Mouse (Mus musculus) forebrain, embryonic 10.5 days (tissue): ENCODE results near the gene Tceal1. TPM values are rescaled to one million over a fixed set of nuclear protein-coding genes. Genes with fewer than 3 reads are reported as not detected.

Source experiments
- DNase-seq: peaks from one replicate; pipeline ENCODE4 v3.0.0-alpha.2; 2017; ENCODE audit warnings: low spot score; ENCODE audit errors: extremely low spot score
- H3K27ac ChIP-seq: fragments of 300-500 bp; sonication (generic); 2 replicates; pipeline ENCODE4 v1.5.1; 2016; ENCODE audit warnings: mild to moderate bottlenecking
- H3K27me3 ChIP-seq: fragments of 300-500 bp; sonication (generic); 2 replicates; pipeline ENCODE4 v1.6.1; 2016; ENCODE audit warnings: mild to moderate bottlenecking; ENCODE audit not compliant: poor library complexity, severe bottlenecking
- H3K36me3 ChIP-seq: fragments of 300-500 bp; sonication (generic); replicated peaks from 2 replicates; pipeline ENCODE4 v1.6.1; 2016; ENCODE audit warnings: mild to moderate bottlenecking, moderate library complexity
- H3K4me1 ChIP-seq: fragments of 300-500 bp; sonication (generic); 2 replicates; pipeline ENCODE4 v1.6.1; 2016
- H3K4me3 ChIP-seq: fragments of 300-500 bp; sonication (generic); 2 replicates; pipeline ENCODE4 v1.5.1; 2016; ENCODE audit warnings: mild to moderate bottlenecking, moderate library complexity
- H3K9me3 ChIP-seq: fragments of 300-500 bp; sonication (generic); 2 replicates; pipeline ENCODE4 v1.6.1; 2016; ENCODE audit warnings: mild to moderate bottlenecking, moderate library complexity
- WGBS: fragments of 180-500 bp; shearing (Covaris S2); methylation state at CpG from one replicate; pipeline ENCODE4 v1.1.7; 2016; 5-methylcytosine and 5-hydroxymethylcytosine counted together
- polyA plus RNA-seq: library from polyadenylated mRNA; unstranded; fragments of >200 nt; fragmentation: Nextera tagmentation; extraction: Ambion mirVana; gene quantifications from 2 replicates; pipeline ENCODE4 v1.2.1, GENCODE M21; 2016

Tceal1 gene
- polyA plus RNA-seq, 1 experiment from 2014 or later: 7.0 TPM

GRCm38 (mm10) chrX:136740087-136740790 lies 32.5 kb downstream of the Tceal1 start:
- peak overlapping the region; percentile 91 for H3K27ac ChIP-seq
- H3K4me3 ChIP-seq: peak overlapping the region; percentile 59
- 25% methylated on average over 15 of the region's 15 CpGs for WGBS
- H3K9me3 ChIP-seq: no peaks in the 10 kb centered on the region
- no peak for DNase-seq
- no peaks in the 10 kb centered on the region for H3K27me3 ChIP-seq
- peaks cover 6% of the 10 kb centered on the region; the same call in 1 of the 2 replicates for H3K4me1 ChIP-seq
- H3K36me3 ChIP-seq: peaks cover 38% of the 10 kb centered on the region

DNA sequence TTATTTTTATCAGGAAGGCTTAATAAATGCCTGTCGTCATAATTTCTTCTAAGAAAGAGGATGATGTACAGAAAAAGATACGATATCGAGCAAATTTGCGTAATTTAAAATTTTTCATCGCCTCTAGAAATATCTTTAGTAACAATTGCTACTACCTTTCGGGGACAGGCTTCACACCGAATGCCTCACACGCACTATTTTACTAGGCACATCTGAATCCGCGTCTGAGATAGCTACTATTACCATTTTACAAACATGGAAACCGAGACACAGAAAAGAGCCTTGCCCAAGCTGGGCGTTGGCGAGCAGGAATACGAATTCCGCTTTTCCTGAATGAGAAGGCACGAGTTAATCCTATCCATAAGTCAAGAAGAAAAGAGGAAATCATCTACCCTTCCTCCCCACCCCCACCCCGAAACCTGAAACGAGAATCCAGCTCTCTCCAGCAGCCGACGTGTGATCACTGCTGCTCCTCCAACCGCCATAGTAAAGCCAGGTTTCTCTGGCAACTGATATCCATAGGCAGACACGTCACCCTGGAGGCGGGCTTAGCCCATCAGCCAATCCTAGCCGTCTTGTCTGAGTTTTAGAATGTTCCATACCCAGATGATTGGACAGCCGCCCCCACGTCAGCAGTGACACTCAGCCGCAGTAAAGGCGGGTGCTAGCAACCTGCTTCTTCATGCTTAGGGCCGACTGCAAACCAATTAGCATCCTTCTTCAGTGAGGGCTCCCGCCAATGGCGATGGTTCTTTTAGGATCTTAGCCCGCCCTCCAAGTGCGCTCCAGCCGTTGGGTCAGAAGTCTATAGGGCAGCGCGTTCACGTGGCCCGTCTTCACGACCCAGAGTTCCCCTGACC lies 33.2 kb downstream of the Tceal1 start:
- Histone ChIP-seq H3K27me3 (no peaks in the 10 kb centered on the region), H3K9me3 (no peaks in the 10 kb centered on the region), H3K4me3 (peak overlapping the region; percentile 59), H3K36me3 (peaks cover 30% of the 10 kb centered on the region), H3K4me1 (peaks cover 6% of the 10 kb centered on the region; the same call in 1 of the 2 replicates), H3K27ac (peak overlapping the region; percentile 91)
- DNase-seq: peak; percentile 85
- WGBS: 22% methylated on average over 39 of the region's 39 CpGs

DNA sequence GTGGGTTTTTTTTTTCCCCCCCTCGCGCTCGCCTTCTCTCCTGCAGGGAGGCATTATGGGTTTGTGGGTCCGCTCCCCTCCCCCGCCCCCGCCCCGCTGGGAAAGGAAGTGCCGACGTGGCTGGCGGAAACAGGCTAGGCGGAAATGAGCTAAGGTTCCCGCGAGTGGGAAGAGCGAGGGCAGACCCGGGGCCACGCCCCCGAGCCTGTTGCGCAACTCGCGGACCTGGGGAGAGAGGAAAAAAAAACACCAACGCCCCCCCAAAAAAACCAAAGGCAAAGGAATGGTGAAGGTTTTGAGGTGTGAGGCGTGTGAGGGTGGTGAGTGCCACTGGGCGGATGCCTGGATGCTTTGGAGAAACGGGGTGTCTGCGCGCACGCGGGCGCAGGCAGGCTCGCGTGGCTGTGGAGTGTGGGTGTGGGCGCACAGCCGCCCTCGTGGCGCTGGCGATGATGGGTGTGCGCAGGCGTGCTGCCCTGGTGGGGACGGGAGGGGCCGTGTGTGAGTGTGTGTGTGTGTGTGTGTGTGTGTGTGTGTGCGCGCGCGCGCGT lies 33.9 kb downstream of the Tceal1 start:
- Histone ChIP-seq H3K4me3 (peak overlapping the region; percentile 59), H3K36me3 (peaks cover 23% of the 10 kb centered on the region), H3K9me3 (no peaks in the 10 kb centered on the region), H3K27me3 (peaks cover 4% of the 10 kb centered on the region; the same call in 1 of the 2 replicates), H3K4me1 (peaks cover 6% of the 10 kb centered on the region; the same call in 1 of the 2 replicates), H3K27ac (peak overlapping the region; percentile 91)
- WGBS: 23% methylated on average over 45 of the region's 46 CpGs
- DNase-seq: peak; percentile 85

- no peak for DNase-seq
- Histone ChIP-seq H3K4me3 (peak overlapping the region; percentile 59), H3K9me3 (no peaks in the 10 kb centered on the region), H3K27me3 (peaks cover 4% of the 10 kb centered on the region; the same call in 1 of the 2 replicates), H3K27ac (peak overlapping the region; percentile 91), H3K36me3 (peaks cover 19% of the 10 kb centered on the region), H3K4me1 (peaks cover 6% of the 10 kb centered on the region; the same call in 1 of the 2 replicates)
- 26% methylated on average over 10 of the region's 10 CpGs for WGBS
These were observed 34.5 kb downstream of the Tceal1 start for GRCm38 (mm10) chrX:136742241-136742640.

DNA sequence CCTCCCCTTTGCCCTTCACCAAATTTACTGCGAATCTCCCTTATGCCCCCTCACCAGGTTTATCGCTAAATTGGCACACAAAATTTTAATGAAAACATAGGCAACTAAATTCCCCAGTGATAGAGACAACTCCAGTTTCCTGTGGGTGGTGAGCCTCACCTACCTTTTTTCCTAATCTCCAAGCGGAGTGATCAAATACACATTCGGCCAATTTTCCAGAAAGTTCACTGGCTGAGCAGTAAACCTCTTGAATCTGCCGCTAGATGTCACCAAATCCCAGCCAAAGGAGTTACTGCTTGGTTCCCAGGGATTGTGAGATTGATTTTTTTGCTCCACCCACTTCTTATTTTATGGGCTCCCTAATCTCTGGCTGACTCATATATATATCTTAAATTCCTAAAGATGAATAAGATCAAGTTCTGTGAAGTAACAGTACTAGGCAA lies 34.9 kb downstream of the Tceal1 start:
- H3K36me3 ChIP-seq: peaks cover 16% of the 10 kb centered on the region
- H3K4me3 ChIP-seq: peak overlapping the region; percentile 59
- peak overlapping the region; percentile 91 for H3K27ac ChIP-seq
- H3K9me3 ChIP-seq: no peaks in the 10 kb centered on the region
- H3K27me3 ChIP-seq: peaks cover 4% of the 10 kb centered on the region; the same call in 1 of the 2 replicates
- 32% methylated on average over 5 of the region's 5 CpGs for WGBS
- peak; percentile 33 for DNase-seq
- peaks cover 6% of the 10 kb centered on the region; the same call in 1 of the 2 replicates for H3K4me1 ChIP-seq

DNA sequence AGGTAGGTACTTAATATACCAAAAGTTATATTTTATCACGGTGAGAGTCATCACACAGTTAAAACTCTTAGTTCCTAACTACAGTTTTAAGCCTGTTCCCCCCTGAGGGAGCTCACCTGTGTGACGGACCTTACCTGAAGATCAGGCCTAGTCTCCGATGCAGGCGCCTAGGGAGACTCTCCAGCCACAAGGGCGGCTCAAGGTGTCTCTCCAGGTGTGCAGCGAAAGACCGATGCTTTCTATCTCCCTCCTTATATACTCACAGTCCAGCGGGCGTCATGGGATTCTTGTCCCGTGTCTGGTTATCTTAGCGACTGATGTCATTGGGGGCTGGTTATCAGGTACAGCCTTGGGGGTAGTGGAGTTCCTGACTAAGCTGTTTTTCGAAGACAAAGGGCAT lies 35.7 kb downstream of the Tceal1 start, which contains the start of gene Morf4l2:
Gene Morf4l2, minus strand, starts transcription at position 232 of the 400 bp plus-strand sequence.
- Histone ChIP-seq H3K4me3 (peak within 1 kb of the TSS; percentile 59), H3K36me3 (peaks cover 9% of the 10 kb centered on the region), H3K27ac (peak within 1 kb of the TSS; percentile 91), H3K9me3 (no peaks in the 10 kb centered on the region), H3K4me1 (peaks cover 6% of the 10 kb centered on the region; the same call in 1 of the 2 replicates), H3K27me3 (peaks cover 4% of the 10 kb centered on the region; the same call in 1 of the 2 replicates)
- WGBS: 88% methylated on average over 12 of the region's 12 CpGs
- DNase-seq: no peak

GRCm38 (mm10) chrX:136744663-136745062 lies 36.9 kb downstream of the Tceal1 start:
- H3K4me3 ChIP-seq: no peak overlapping the region
- 89% methylated on average over 8 of the region's 8 CpGs for WGBS
- peaks cover 10% of the 10 kb centered on the region for H3K27me3 ChIP-seq
- H3K27ac ChIP-seq: no peak overlapping the region
- no peak for DNase-seq
- H3K4me1 ChIP-seq: no peaks in the 10 kb centered on the region
- H3K36me3 ChIP-seq: peaks cover 13% of the 10 kb centered on the region
- no peaks in the 10 kb centered on the region for H3K9me3 ChIP-seq

GRCm38 (mm10) chrX:136749329-136749728 lies 41.5 kb downstream of the Tceal1 start:
- 83% methylated on average over 4 of the region's 4 CpGs for WGBS
- H3K9me3 ChIP-seq: no peaks in the 10 kb centered on the region
- no peak for DNase-seq
- H3K36me3 ChIP-seq: peaks cover 21% of the 10 kb centered on the region
- no peak overlapping the region for H3K4me3 ChIP-seq
- H3K27ac ChIP-seq: no peak overlapping the region
- H3K27me3 ChIP-seq: peaks cover 10% of the 10 kb centered on the region
- H3K4me1 ChIP-seq: no peaks in the 10 kb centered on the region

GRCm38 (mm10) chrX:136755464-136755863 lies 47.7 kb downstream of the Tceal1 start:
- no peaks in the 10 kb centered on the region for H3K4me1 ChIP-seq
- H3K27ac ChIP-seq: no peak overlapping the region
- H3K27me3 ChIP-seq: peaks cover 16% of the 10 kb centered on the region
- H3K36me3 ChIP-seq: peaks cover 30% of the 10 kb centered on the region
- no peak for DNase-seq
- H3K9me3 ChIP-seq: no peaks in the 10 kb centered on the region
- WGBS: 92% methylated on average over 3 of the region's 3 CpGs
- no peak overlapping the region for H3K4me3 ChIP-seq

Other genes starting within 250 kb of the Tceal1 start
- not detected in 2 replicates for gene Kir3dl1, start 190.0 kb upstream of the Tceal1 start, polyA plus RNA-seq
- not detected in 2 replicates for gene Kir3dl2, start 163.9 kb upstream of the Tceal1 start, polyA plus RNA-seq
- 8.0 and 10.3 TPM in 2 replicates for gene Tceal3, start 117.1 kb upstream of the Tceal1 start, polyA plus RNA-seq
- 557 and 569 TPM in 2 replicates for gene Morf4l2, start 35.7 kb downstream of the Tceal1 start, polyA plus RNA-seq
- 0.12 and 0.16 TPM in 2 replicates for gene Glra4, start 72.2 kb downstream of the Tceal1 start, polyA plus RNA-seq
- 4.5 TPM in 2 replicates for gene Plp1, start 114.7 kb downstream of the Tceal1 start, polyA plus RNA-seq
- 0.34 and 0.63 TPM in 2 replicates for gene Rab9b, start 160.8 kb downstream of the Tceal1 start, polyA plus RNA-seq
- not detected in 2 replicates for gene H2bfm, start 219.3 kb downstream of the Tceal1 start, polyA plus RNA-seq